Mouse (Mus musculus) brain, embryonic 14.5 days (tissue): ENCODE measurements around the gene Adgb.

Experiments
- CTCF ChIP-seq: fragments of 200-500 bp; IDR thresholded peaks from 2 replicates; pipeline ENCODE4 v1.5.1; 2012; ENCODE audit warnings: inconsistent platforms, mild to moderate bottlenecking, moderate library complexity, borderline replicate concordance; ENCODE audit not compliant: insufficient read depth, insufficient read length; ENCODE audit errors: extremely low read depth
- POLR2A ChIP-seq: fragments of 200-500 bp; IDR thresholded peaks from 2 replicates; pipeline ENCODE4 v1.6.1; 2012; ENCODE audit warnings: mild to moderate bottlenecking, inconsistent platforms, borderline replicate concordance; ENCODE audit not compliant: poor library complexity, insufficient read depth, insufficient read length, severe bottlenecking; ENCODE audit errors: extremely low read depth

DNA sequence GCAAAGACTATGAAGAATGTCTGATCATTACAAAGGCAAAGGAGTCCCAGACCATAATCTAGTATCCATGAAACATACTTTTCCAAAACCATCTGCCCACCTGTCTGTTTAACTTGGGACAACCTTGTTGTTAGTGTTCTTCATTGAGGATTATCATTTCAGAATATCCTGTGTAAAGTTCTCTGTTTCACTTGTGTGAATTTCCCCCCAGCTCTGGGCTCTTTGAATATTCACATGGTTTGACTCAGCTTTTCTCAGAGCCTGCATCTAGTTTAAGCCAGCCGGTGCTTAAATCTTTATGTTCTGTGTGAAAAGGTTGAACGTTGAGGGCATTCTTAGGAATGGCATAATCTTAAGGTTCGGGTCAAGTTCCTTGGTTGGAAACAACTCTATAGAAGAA lies 154.0 kb downstream of the Adgb start:
- TF ChIP-seq POLR2A (no peak), CTCF (no peak)
